Mouse (Mus musculus): ENCODE measurements around the gene L2hgdh.

The L2hgdh gene

DNA sequence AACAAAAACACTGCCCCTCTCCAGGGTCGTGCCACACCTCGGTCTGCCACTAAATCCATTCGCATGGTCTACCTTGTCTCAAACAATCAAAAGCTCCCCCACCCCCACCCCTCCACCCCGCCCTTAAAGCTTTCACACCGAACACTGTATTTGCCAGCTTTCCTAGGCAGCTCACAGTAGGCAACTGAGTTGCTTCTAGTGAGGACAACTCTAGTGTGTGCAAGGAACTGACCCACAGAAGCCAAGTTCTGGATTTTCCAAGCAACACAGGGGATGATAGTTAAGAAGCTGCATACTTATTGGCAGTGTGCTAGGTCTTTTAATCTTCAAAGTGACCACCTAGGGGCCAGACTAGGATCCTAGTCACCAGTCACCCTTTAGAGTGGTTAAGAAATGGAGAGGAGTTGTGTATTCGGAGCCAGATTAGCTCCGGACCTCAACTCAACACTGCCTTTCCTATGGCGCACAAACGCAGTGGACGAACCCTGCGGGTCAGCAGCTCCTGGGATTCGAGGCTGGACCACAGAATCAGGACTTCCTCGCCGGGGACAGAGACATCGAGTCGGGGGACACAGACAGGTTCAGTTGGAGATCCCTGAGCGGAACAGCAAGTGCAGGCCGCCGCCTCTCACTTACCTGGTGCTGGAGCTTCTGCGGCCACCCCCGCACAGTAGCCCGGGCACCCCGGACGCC, 509 bp downstream of the L2hgdh start:
- no peak for DNase-seq

DNA sequence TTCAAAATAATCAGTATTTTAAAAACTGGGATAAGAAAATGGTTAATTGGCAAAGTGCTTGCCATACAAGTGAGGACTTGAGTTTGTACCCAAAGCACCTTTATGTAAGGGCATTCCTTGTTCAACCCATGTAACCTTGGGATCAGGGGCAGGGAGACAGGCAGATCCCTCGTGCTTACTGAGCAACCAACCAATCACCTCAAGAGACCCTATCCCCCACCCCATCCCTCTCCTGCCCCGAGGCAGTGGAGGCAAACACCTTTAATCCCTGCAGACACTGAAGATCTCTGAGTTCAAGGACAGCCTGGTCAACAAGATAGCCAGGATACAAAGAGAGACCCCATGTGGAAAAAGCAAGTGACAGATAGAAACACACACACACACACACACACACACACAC, 1.3 kb downstream of the L2hgdh start:
- DNase-seq, result no peak

DNA sequence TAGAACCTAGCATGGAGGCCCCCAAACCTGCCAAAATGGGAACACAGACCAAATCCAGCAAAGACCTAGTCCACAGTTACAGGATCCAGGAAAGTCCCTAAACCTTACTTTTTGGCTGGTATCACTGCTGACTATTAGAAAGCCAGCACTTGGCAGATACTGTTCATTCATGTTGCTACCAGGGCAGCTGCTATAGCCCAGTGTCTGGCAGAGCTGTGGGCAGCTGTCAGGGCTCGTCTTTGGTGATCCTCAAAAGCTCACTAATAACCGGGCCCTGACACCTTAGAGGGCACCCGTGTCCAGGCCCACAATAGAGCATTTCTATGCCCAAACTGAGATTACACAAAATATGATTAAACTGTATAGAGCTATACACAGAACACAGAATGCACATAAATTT, 1.8 kb downstream of the L2hgdh start:
- DNase-seq, result no peak

DNA sequence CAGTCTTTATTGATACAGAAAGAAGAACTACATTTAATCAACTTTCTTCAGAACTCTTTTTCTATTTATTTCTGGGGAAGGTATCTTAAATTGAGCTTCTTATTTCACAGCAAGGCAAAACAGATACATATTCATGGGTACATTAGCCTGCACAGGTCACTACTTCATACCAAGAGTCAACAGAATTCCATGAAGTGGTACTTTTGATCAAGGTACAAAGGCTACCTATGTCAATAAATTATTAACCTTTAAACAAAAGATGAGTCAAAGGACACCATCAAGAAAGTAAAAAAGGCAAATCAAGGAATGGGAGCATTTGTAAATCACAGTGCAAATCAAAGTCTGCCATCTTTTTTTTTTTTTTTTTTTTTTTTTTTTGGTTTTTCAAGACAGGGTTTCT, 11.0 kb downstream of the L2hgdh start:
- DNase-seq, result no peak

DNA sequence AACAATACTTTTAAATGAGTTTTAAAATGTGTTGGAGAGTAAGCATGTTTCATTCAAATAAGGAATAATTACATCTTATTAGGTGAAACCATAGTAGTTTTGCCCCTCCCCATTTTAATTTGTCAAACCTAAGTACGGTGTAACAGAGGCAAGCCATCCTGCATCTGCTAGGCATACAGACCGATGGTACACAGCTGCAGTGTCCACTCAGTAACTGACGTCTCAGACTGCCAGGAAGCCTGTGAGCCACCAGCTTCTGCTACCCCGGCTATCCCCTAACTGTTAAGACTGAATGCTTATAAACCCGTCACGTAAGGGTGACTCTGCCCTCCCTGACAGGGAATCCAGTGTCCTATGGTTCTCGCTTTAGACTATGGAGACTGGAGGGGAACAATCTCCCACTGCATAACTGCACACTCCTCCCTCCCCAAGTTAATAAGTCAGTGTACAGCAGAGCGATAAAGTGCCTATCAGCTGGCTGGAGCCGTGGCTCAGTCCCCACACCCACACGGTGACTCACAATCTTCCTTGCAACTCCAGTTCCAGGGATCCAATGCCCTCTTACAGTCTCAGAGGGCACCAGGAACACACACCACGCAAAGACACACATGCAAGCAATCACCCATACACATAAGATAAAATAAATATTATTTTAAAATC, 19.7 kb downstream of the L2hgdh start:
- DNase-seq, result no peak

DNA sequence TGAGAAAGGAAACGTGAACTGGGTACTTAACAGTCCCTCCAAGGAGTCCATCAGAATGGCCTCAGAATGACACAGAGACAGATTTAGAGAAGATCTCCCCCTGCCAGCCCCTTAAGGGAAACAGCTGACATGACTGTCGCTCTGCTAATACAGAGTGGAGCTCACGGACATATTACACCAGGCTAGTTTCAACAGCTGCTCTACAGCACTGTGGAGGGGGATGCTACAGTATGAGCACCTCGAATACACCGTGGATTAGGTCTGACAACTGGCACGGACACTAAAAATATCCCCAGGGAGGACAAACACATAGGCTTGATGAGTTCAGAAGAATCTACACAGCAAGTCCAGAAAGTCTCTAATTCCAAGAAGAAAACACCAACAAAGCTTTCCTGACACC, 26.3 kb downstream of the L2hgdh start:
- DNase-seq, result no peak

DNA sequence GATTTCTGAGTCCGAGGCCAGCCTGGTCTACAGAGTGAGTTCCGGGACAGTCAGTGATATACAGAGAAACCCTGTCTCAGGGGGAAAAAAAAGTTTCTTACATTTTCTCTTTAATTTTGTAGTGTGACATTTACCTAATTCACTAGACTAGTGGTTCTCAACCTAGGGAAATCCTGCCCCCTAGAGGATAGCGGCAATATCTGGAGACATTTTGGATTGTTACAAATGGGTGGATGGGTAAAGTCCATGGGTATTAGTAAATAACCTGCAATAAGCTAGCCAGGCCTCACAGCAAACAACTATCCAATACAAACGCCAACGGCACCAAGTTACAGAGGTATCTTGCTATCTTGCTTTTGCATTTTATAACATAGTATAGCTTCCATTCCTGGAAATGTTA, 27.9 kb downstream of the L2hgdh start:
- no peak for DNase-seq

DNA sequence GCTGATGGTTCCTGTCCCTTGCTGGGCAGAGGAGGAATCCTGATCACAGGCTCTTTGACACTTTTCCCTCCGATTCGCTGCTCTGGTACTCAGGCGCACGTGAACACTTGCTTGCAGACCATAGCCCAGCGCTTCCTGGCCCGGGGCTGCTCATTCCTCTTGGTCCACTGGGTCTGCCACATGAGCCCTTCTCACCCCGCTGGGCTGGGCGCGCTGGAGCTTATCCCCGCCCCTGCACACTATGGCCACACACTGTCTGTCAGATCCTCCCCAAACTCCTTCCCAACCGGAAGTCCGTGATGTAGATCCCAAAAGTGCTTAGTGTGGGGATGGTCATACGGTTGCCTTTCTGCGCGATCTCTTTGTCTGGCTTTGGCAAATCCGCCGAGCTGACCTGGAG, 31.2 kb downstream of the L2hgdh start:
- DNase-seq, result no peak

DNA sequence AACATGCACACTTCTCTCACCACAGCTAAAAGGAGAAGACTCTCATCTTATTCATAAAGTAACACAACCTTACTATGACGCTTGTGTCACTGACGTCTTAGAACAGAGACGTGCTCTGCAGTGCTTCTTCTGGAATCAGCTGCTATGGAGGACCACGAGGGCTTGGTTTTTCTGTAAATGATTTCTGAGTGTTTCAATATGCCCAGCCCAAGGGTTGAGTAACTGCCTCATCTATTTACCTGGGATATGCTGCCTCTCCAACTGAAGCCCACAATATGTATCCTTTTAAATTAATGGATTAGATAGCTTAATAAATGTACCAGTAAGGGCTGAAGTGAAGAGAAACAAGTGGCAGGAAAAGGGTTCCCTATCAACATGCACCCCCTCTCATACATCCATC, 34.0 kb downstream of the L2hgdh start:
- DNase-seq, result no peak

DNA sequence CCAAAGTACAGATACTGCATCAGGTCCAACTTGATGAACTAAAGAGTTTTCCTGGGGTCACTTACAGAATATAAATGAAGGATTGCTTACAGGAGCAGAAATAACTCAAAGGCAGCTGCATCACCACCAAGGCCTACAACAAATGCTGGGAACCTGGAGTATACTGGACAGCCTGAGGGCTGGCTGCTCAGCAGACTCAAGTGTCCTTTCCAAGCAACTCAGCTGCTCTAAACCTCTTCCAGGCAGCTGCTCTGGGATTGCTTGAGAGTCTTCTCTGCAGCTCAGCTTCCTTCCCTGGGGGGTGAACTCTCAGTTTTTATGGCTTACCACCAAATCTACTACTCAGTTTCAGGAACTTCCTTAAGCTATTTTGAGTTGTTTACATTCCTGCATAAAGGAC, 35.6 kb downstream of the L2hgdh start:
- no peak for DNase-seq

DNA sequence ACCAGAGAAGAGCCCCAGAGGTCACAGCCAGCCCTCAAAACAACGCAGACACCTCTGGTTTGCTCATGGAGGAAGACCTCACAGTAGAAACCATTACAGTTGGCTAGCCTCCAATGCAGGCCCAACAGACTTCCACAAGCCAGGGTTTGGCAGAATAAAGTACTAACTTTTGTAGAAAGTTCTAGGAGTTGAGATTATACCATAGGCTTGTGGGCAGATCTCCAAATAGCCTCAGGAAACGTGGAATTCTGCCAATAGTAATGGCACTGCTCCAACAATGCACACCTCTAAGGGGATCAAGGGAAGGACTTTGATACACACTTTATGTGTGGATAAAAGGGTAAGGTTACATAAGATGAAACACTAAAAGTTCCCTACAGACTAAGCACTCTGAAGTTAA, 36.3 kb downstream of the L2hgdh start:
- DNase-seq, result no peak

DNA sequence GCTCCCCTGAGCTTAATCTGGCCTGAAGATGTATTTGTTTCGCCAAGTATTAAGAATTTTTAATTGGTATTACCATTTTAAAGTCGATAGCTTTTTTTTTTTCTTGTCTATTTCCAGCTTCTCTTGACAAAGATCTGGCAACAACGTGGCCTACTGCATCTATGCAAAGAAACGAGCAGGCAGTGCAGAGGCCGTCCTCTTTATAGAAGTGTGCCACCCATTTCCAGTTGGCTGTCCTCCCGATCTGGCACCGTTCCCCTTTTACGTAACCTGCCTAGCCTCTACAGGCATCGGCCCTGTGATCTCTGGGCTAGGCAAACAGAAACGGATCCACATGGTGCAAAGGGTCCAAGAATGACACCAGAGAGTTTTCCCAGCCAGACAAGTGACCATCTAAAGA, 41.1 kb downstream of the L2hgdh start:
- DNase-seq, result peak; percentile 49

DNA sequence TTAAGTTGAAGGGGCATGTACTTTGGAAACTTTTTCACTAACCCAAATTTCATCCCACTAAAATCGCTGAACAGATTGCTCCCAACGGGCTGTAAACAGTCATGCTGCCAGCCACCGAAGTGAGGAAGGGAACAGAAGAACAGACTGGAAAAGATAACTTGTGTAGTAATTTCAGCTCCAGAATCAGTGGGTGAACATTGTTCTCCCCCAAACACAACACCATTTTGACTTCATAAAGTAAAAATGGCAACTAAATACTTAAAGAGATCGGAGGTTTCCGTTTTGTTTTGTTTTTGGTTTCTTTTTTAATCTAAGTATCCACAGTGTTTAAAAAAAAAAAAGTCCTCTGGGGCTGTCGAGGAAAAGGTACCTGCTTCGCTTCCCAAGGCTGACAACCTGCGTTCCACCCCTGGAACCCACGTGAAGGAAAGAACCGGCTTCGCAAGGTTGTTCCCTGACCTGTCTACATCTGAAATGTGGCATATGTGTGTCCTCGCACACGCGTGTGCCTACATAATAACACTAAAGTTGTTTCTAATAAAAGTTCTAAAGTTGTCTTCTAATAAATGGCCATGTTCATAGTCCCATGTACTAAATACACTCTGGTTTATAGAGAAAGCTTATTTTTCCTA, 41.8 kb downstream of the L2hgdh start:
- no peak for DNase-seq

DNA sequence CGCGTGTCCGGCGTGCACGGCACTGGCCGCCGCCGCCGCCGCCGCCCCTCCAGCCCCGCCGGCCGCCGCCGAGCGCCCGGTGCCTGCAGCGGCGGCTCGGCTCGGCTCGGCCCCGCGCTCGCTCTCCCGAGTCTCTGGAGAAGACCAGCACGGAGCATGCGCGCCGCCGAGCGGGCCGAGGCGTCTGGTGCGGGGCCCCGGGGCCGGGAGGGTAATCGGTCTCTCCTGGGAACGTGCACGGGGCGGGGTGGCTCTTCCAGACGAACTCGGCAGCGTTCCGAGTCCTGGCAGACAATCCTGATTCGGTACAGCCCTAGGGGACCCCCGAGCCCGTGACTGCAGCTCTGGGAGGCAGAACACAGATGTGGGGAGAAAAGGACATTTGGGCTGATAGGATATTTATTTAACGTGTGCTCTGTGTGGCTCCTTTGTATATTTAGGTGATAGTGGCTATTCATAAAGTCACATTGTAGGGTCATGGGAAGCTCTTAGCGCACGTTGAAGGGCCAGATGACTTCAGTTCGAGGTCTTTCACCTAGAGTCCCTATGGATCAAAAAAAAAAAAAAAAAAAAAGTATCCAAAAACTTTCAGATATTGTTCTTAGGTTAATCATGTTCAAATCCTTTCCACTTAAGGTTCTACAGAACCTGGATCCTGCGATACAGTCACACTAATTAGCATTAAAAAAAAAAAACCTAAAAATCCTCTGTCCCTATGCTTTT, 42.4 kb downstream of the L2hgdh start:
- peak; percentile 81 for DNase-seq

DNA sequence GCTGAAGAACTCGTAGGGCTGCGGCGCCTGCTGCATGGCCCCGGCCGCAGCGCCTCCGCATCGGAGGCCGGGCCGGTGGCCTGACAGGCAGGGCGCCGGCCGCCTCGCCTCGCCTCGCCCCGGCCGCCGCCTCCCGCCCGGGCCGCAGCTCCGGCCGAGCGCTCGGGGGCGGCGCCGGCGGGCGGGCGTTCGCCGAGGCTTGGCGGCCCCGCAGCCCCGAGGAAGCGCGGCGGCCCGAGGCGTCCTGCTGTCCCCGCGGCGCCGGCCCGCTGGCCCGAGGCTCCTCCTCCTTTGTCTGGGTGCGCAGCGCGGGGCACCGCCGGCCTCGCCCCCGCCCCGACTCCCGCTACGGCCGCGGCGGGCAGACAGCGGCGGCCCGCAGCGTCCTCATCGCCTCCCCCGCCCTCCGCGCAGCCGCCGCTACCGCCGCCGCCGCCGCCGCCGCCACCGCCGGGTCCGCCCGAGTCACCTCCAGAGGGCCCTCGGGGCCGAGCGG, 43.1 kb downstream of the L2hgdh start, which contains the start of gene Sos2:
TSS of gene Sos2 (minus strand) at position 287 of the 496 bp plus-strand sequence.
- DNase-seq, result no peak

DNA sequence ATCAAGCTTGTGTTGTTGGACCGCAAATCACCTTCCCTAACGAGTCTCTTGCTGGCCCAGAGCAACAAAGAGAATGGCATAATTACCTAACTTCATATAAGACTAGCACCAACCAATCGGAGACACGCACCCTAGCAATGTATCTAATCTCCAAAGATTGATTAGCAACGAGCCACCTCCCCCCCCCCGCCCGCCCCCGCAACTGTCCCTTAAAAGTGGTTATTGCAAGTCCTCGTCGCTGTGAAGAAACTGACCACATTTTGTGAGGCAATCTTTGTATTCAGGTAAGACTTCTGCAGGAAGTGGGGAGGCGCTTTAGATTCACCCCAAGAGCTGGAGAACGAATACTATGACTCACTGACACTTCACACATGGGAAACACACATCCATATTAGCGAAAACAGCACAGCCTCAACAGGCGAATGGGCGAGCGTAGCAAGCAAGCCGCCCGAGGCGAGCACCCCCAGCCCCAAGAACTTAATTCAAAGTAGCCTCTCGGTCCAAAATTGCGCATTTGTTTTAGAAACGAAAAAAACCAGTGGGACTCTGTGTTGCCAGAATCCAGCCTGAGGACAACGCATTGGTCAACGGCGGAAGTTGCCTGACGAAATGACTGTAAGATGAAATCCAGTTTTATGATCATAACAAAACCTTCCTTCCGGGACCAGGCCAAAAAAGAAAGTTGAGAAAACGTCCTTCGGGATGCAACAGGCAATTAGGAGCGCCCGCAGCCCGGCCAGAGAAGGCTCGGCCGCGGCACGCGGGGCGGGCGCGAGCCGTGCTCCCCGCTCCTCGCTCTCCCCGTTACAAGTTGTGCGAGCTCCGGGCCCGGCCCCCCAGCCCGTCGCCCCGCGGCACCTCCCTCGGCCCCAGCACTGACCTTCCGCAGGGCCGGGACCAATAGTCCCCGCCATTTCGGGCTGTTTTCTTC, 43.8 kb downstream of the L2hgdh start:
- DNase-seq, result peak; percentile 12

DNA sequence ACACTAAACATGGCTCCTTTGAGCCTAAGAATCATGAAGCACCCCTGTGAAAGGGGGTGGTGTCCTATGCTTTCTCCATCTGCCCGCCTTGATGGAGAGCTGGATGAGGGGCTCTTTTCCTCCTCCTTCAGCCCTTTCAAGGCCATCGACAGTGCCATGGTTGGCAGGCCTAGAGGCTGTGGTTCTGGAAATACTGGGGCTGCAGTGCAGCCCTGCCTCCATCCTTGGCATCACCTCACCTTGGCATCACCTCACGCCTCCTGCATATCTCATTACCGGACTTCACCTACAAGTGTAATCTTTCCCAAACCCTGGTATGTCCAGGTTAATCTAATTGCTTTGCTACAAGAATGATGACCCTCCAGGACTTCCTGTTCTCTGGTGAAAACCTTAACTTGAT, 48.5 kb downstream of the L2hgdh start:
- DNase-seq, result no peak

DNA sequence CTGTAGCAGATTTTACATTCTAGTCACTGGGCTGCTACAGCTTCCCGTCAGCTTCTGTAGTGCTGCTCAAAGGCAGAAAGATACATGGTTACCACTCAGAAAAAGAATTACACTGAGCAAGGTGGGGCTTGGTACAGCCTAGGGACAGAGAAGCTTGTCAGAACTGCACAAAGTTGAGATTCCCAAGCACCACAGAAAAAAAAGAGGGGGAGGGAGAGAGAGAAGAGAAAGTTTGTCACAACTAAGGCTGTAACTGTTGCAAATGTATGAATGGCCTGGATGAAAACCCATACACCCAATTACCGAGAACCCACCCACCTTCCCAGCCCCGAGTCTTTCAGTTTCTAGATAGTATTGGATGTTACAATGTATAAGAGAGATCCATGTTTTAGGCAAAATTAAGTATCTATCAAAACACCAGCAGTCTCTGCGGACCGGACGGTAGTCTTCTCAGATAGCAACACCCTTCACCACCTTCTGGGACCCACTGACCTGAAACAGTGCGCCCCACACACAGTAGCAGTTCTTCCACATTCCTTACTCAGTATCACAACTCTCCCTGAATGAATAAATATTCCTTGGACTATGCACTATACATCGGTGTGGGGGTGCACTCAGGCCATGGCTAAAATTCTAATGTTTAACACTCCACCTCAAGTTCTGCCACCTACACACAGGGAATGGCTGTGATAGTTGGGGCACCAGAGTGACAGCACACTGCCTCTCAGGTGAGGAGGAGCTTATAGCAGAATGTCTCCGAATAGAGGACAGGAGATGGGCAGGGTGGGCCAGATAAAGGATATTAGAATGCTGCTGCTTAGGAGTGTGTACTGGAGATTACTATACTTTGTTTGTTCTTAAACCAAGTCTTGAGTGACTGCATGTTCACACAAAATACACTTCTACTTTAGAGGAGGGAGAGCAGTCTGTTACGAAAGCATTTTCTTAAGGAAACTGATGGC, 49.8 kb downstream of the L2hgdh start:
- DNase-seq, result no peak

DNA sequence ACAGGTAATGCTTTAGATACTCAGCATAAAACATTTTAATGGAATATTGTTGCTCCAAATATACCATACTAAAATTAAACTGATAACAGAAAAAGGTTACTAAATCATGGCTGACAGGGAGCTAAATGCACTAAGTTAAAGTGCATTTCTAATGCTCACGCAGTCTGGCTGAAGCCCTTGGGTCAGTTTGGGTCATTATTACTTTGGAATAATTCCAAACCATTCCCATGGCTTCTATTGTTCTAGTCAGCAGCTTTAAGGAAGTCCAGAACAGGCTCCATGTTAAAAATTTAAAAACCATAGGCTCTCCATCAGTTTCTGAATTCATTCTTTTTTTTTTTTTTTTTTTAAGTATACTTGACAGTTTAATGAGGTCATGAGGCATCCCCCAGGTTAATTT, 50.5 kb downstream of the L2hgdh start:
- no peak for DNase-seq

DNA sequence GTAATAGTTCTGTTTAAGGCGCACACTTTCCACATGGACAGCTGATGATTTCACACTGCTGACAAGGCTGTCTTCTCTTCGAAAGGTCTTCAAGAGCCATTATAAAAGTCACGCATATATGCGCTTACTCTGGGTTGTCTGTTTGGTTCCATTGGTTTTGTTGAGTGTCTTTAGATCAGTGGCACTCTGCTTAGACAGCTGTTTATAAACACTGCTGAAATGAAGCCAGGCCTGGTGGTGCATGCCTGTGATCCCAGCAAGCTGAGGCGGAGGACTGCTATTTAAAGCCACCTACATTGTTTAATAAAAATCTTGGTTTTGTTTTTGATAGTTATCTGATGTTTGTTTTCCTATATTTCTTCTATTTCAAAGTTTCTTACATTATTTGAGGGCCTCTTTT, 58.0 kb downstream of the L2hgdh start:
- no peak for DNase-seq

DNA sequence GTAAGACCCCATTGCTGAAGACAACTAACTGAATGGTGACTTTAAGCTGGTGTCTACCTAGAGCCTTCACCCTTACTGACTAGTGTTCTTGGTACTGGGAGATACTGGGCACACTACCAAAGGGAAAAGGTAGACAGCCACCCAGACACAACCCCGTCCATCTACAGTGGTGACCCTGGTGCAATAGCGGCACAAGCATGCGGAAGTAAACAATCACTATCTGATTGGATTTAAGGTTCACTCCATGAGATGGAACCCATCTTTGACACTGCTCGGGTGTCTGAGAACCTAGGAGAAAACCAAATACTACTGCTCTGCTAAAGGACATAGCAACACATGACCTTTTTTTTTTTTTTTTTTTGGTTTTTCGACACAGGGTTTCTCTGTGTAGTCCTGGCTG, 63.0 kb downstream of the L2hgdh start:
- no peak for DNase-seq
